Mouse (Mus musculus): Measurements from ENCODE around the gene Agk. TPM values are rescaled to one million over a fixed set of nuclear protein-coding genes. Genes with fewer than 3 reads are reported as not detected.

Gene Agk
- polyA plus RNA-seq, 1 experiment from 2014 or later: 32.0 TPM

DNA sequence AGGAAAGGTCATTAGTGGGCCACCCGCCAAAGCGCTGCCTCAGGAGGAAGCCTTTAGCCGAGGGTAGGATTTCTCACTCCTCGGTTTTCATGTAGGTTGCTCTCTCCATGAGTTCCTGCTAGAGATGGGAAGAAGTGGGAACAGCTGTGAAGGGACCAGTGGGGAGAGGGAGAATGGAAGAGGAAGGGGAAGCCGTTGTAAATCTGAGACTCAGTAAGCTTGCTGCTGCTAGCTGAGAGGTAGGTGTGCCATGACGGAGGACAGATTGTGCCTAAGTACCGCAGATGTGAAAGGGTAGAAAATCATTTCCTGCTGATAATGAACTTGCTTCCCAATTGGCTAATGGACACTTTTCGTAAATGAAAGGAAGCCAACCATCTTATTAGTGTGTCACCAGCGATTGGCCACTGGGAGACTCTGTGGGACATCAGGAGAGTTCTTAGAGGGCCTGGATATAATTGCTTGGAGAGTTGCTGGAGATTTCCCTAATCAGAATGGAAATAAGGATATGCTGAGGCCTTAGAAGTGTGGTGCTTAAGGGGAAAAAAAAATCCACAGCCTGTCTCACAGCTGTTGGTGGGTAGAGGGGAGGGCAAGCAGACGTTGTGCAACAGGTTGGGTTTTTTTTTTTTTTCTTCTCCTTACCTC, 118.4 kb downstream of the Agk start:
- no peak for ATAC-seq (replicated peaks; ENCODE audit: low FRiP score, low read depth)
- H3K4me1 ChIP-seq (replicated peaks; ENCODE audit: insufficient read depth, low read length): no peaks in the 10 kb centered on the region

More for the DNA sequence above, 118.4 kb downstream of the Agk start:
- H3K9ac ChIP-seq (ENCODE audit: low read depth, low read length): no peak overlapping the region
- H3K4me2 ChIP-seq (ENCODE audit: low read length): no peak overlapping the region
- H3K36me3 ChIP-seq (ENCODE audit: insufficient read depth, low read length): no peaks in the 10 kb centered on the region
- no peak for TF ChIP-seq CTCF (IDR thresholded peaks at IDR 0.05; ENCODE audit: low read depth)
- no peak overlapping the region for H3K4me3 ChIP-seq (replicated peaks; ENCODE audit: low read depth, low read length)
- H3K27me3 ChIP-seq (ENCODE audit: insufficient read depth, low read length): no peaks in the 10 kb centered on the region
- WGBS: 25% methylated on average over 10 of the region's 10 CpGs
- no peaks in the 10 kb centered on the region for H3K9me3 ChIP-seq (replicated peaks; ENCODE audit: low read length)
- DNase-seq (ENCODE audit: low spot score): no peak
- no peak overlapping the region for H3K27ac ChIP-seq

Other genes with a start within 250 kb of the Agk start
- gene E330009J07Rik, start 111.0 kb downstream of the Agk start, polyA plus RNA-seq (2015; fragmentation: Nextera tagmentation; extraction: Ambion mirVana): 6.9 TPM in 2 replicates
- 0.04 TPM in 1 of 2 replicates, not detected in the other for gene Wee2, start 113.9 kb downstream of the Agk start, polyA plus RNA-seq (2015; fragmentation: Nextera tagmentation; extraction: Ambion mirVana)
- gene Ssbp1, start 146.2 kb downstream of the Agk start, polyA plus RNA-seq (2015; fragmentation: Nextera tagmentation; extraction: Ambion mirVana): 184 and 196 TPM in 2 replicates
- gene Tas2r137, start 166.1 kb downstream of the Agk start, polyA plus RNA-seq (2015; fragmentation: Nextera tagmentation; extraction: Ambion mirVana): not detected in 2 replicates
- not detected in 2 replicates for gene Tas2r108, start 168.4 kb downstream of the Agk start, polyA plus RNA-seq (2015; fragmentation: Nextera tagmentation; extraction: Ambion mirVana)
- not detected in 2 replicates for gene Prss37, start 194.3 kb downstream of the Agk start, polyA plus RNA-seq (2015; fragmentation: Nextera tagmentation; extraction: Ambion mirVana)
- gene Olfr461, start 229.9 kb downstream of the Agk start, polyA plus RNA-seq (2015; fragmentation: Nextera tagmentation; extraction: Ambion mirVana): 0.03 and 0.12 TPM in 2 replicates
- not detected in 2 replicates for gene Olfr460, start 244.3 kb downstream of the Agk start, polyA plus RNA-seq (2015; fragmentation: Nextera tagmentation; extraction: Ambion mirVana)